Mouse (Mus musculus): ENCODE results near the gene Rbms3.

Rbms3 gene

GRCm38 (mm10) chr9:116976575-116977408, 652.9 kb downstream of the Rbms3 start:
- peak; percentile 23 for DNase-seq (ENCODE audit: low spot score)

- no peak for DNase-seq (ENCODE audit: low spot score)
These were observed 654.4 kb downstream of the Rbms3 start for GRCm38 (mm10) chr9:116975269-116975668.

- DNase-seq (ENCODE audit: low spot score): no peak
These were observed 655.6 kb downstream of the Rbms3 start for GRCm38 (mm10) chr9:116974134-116974533.

GRCm38 (mm10) chr9:116973594-116973993, 656.1 kb downstream of the Rbms3 start:
- DNase-seq (ENCODE audit: low spot score): no peak

GRCm38 (mm10) chr9:116967317-116967716, 662.4 kb downstream of the Rbms3 start:
- no peak for DNase-seq (ENCODE audit: low spot score)

- no peak for DNase-seq (ENCODE audit: low spot score)
These were observed 664.0 kb downstream of the Rbms3 start for GRCm38 (mm10) chr9:116965691-116966090.

- no peak for DNase-seq (ENCODE audit: low spot score)
These were observed 673.6 kb downstream of the Rbms3 start for GRCm38 (mm10) chr9:116956156-116956555.

GRCm38 (mm10) chr9:116948211-116948610, 681.5 kb downstream of the Rbms3 start:
- no peak for DNase-seq (ENCODE audit: low spot score)

GRCm38 (mm10) chr9:116947369-116947768, 682.3 kb downstream of the Rbms3 start:
- DNase-seq (ENCODE audit: low spot score): no peak

- DNase-seq (ENCODE audit: low spot score): no peak
These were observed 682.9 kb downstream of the Rbms3 start for GRCm38 (mm10) chr9:116946787-116947186.

- no peak for DNase-seq (ENCODE audit: low spot score)
These were observed 684.0 kb downstream of the Rbms3 start for GRCm38 (mm10) chr9:116945689-116946088.

- DNase-seq (ENCODE audit: low spot score): no peak
These were observed 685.8 kb downstream of the Rbms3 start for GRCm38 (mm10) chr9:116943902-116944301.

GRCm38 (mm10) chr9:116941116-116941515, 688.6 kb downstream of the Rbms3 start:
- no peak for DNase-seq (ENCODE audit: low spot score)

GRCm38 (mm10) chr9:116940693-116941092, 689.0 kb downstream of the Rbms3 start:
- no peak for DNase-seq (ENCODE audit: low spot score)

GRCm38 (mm10) chr9:116928338-116928737, 701.4 kb downstream of the Rbms3 start:
- DNase-seq (ENCODE audit: low spot score): no peak

GRCm38 (mm10) chr9:116923151-116923550, 706.6 kb downstream of the Rbms3 start:
- no peak for DNase-seq (ENCODE audit: low spot score)

- DNase-seq (ENCODE audit: low spot score): no peak
These were observed 707.2 kb downstream of the Rbms3 start for GRCm38 (mm10) chr9:116922561-116922960.

- no peak for DNase-seq (ENCODE audit: low spot score)
These were observed 710.2 kb downstream of the Rbms3 start for GRCm38 (mm10) chr9:116919441-116920019.

GRCm38 (mm10) chr9:116912493-116912847, 717.2 kb downstream of the Rbms3 start:
- no peak for DNase-seq (ENCODE audit: low spot score)

GRCm38 (mm10) chr9:116911781-116912492, 717.8 kb downstream of the Rbms3 start:
- DNase-seq (ENCODE audit: low spot score): no peak

- no peak for DNase-seq (ENCODE audit: low spot score)
These were observed 720.2 kb downstream of the Rbms3 start for GRCm38 (mm10) chr9:116909511-116909910.

- DNase-seq (ENCODE audit: low spot score): no peak
These were observed 722.8 kb downstream of the Rbms3 start for GRCm38 (mm10) chr9:116906955-116907354.

GRCm38 (mm10) chr9:116905646-116906045, 724.1 kb downstream of the Rbms3 start:
- DNase-seq (ENCODE audit: low spot score): no peak
